Comparison of ENCODE assay signal across 8 mouse cellular contexts in the genomic region with DNA sequence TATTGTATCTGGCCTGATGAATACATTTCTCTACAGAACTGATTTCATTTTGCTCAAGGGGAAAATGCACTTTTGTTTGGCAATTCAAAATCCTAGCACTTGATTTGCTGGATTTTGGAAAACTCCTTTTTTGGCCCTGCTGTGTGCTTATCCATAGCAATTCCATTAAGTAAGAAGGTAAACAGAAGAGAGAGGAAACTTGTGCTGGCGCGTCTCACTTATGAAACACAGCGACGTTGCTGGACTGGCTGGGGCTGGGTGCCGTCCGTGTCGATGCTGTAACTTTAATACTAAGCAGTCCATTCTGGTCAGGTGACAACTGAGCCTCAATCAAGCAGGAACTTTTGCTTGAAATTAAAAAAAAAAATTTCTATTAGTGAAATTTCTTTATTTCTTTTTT. TPM values are rescaled to one million over a fixed set of nuclear protein-coding genes. Genes with fewer than 3 reads are reported as not detected.
DNase-seq lines count a peak whose midpoint lies in the region; ATAC-seq and TF ChIP-seq lines count a peak whose summit lies in the region.

No protein-coding gene starts in this region.

- H3K27ac ChIP-seq in hindbrain, embryonic 15.5 days (replicated peaks) = 0 out of 2 replicates have a peak overlapping the region, but pooled peaks have one; percentile 5
- H3K27ac ChIP-seq in hindbrain, embryonic 13.5 days = no peak overlapping the region
- H3K27ac ChIP-seq in lung, embryonic 14.5 days (ENCODE audit: low read depth) = peak overlapping the region; percentile 80
- no peak overlapping the region for H3K27ac ChIP-seq in thymus, adult 2 months (ENCODE audit: control insufficient read depth, insufficient read depth, low read length)
- no peak overlapping the region for H3K27ac ChIP-seq in hindbrain, embryonic 14.5 days

- DNase-seq in adrenal gland, postnatal 36 days = peak; percentile 46 to 62
- peak; percentile 63 for DNase-seq in heart, adult 8-10 months (ENCODE audit: low spot score)
- peak; percentile 68 for DNase-seq in lung, embryonic 14.5 days
- no peak for DNase-seq in thymus, adult 2 months
- no peak for DNase-seq in c-Kit-positive CD71-positive TER-119-positive erythroid progenitor cells, embryonic 14.5 days (ENCODE audit: low spot score)
- DNase-seq in hindbrain, embryonic 14.5 days (ENCODE audit: low spot score) = no peak

- H3K36me3 ChIP-seq in hindbrain, embryonic 15.5 days = peaks cover 32% of the 10 kb centered on the region
- H3K36me3 ChIP-seq in hindbrain, embryonic 13.5 days = peaks cover 38% of the 10 kb centered on the region
- peaks cover 42% of the 10 kb centered on the region for H3K36me3 ChIP-seq in lung, embryonic 14.5 days (ENCODE audit: insufficient read depth)
- H3K36me3 ChIP-seq in thymus, adult 2 months (ENCODE audit: control insufficient read depth, insufficient read depth, low read length) = peaks cover 46% of the 10 kb centered on the region
- H3K36me3 ChIP-seq in hindbrain, embryonic 14.5 days (replicated peaks; ENCODE audit: control insufficient read depth, insufficient read depth) = peaks cover 45% of the 10 kb centered on the region

- 14% methylated on average over 7 of the region's 7 CpGs for WGBS in hindbrain, embryonic 15.5 days
- 10% methylated on average over 7 of the region's 7 CpGs for WGBS in hindbrain, embryonic 13.5 days
- 3% methylated on average over 7 of the region's 7 CpGs for WGBS in lung, embryonic 14.5 days
- WGBS in thymus, adult 2 months = 89% methylated on average over 7 of the region's 7 CpGs
- WGBS in hindbrain, embryonic 14.5 days = 14% methylated on average over 7 of the region's 7 CpGs

- H3K4me1 ChIP-seq in hindbrain, embryonic 15.5 days (replicated peaks) = peaks cover 42% of the 10 kb centered on the region
- peaks cover 45% of the 10 kb centered on the region for H3K4me1 ChIP-seq in hindbrain, embryonic 13.5 days (replicated peaks)
- peaks cover 7% of the 10 kb centered on the region for H3K4me1 ChIP-seq in lung, embryonic 14.5 days (ENCODE audit: insufficient read depth)
- H3K4me1 ChIP-seq in thymus, adult 2 months (replicated peaks; ENCODE audit: control insufficient read depth, insufficient read depth, low read length) = peaks cover 6% of the 10 kb centered on the region
- peaks cover 26% of the 10 kb centered on the region for H3K4me1 ChIP-seq in hindbrain, embryonic 14.5 days (replicated peaks; ENCODE audit: control insufficient read depth, insufficient read depth, low read length)

- no peak overlapping the region for H3K4me3 ChIP-seq in hindbrain, embryonic 15.5 days
- H3K4me3 ChIP-seq in hindbrain, embryonic 13.5 days = no peak overlapping the region
- H3K4me3 ChIP-seq in lung, embryonic 14.5 days (ENCODE audit: low read depth, low read length) = no peak overlapping the region
- H3K4me3 ChIP-seq in thymus, adult 2 months (ENCODE audit: control insufficient read depth, insufficient read depth, low read length) = no peak overlapping the region
- H3K4me3 ChIP-seq in hindbrain, embryonic 14.5 days (replicated peaks; ENCODE audit: low read length) = no peak overlapping the region

- TF ChIP-seq CTCF in lung, embryonic 14.5 days (IDR thresholded peaks at IDR 0.05; ENCODE audit: low read depth) = no peak
- TF ChIP-seq CTCF in thymus, adult 2 months (IDR thresholded peaks at IDR 0.05; ENCODE audit: borderline replicate concordance, control insufficient read depth, extremely low read depth, insufficient read depth, low read length, poor library complexity) = no peak

- no peak for ATAC-seq in hindbrain, embryonic 15.5 days (ENCODE audit: low FRiP score, low read depth)
- ATAC-seq in hindbrain, embryonic 13.5 days (ENCODE audit: low FRiP score) = no peak
- ATAC-seq in lung, embryonic 14.5 days (ENCODE audit: insufficient read depth) = peak; percentile 68
- no peak for ATAC-seq in hindbrain, embryonic 14.5 days (ENCODE audit: low FRiP score)

- no peaks in the 10 kb centered on the region for H3K9me3 ChIP-seq in hindbrain, embryonic 15.5 days
- no peaks in the 10 kb centered on the region for H3K9me3 ChIP-seq in hindbrain, embryonic 13.5 days
- no peaks in the 10 kb centered on the region for H3K9me3 ChIP-seq in lung, embryonic 14.5 days (ENCODE audit: low read depth, low read length)
- no peaks in the 10 kb centered on the region for H3K9me3 ChIP-seq in hindbrain, embryonic 14.5 days (ENCODE audit: control insufficient read depth, low read length)

- no peak overlapping the region for H3K9ac ChIP-seq in hindbrain, embryonic 15.5 days
- no peak overlapping the region for H3K9ac ChIP-seq in hindbrain, embryonic 13.5 days
- no peak overlapping the region for H3K9ac ChIP-seq in lung, embryonic 14.5 days
- H3K9ac ChIP-seq in hindbrain, embryonic 14.5 days = no peak overlapping the region

- H3K4me2 ChIP-seq in hindbrain, embryonic 15.5 days = no peak overlapping the region
- no peak overlapping the region for H3K4me2 ChIP-seq in hindbrain, embryonic 13.5 days
- H3K4me2 ChIP-seq in lung, embryonic 14.5 days = peak overlapping the region; percentile 34; the same call in 1 of the 2 replicates
- H3K4me2 ChIP-seq in hindbrain, embryonic 14.5 days (replicated peaks) = no peak overlapping the region

- no peak for TF ChIP-seq POLR2A in thymus, adult 2 months (IDR thresholded peaks at IDR 0.05; ENCODE audit: control insufficient read depth, extremely low read depth, insufficient read depth, low read length, poor library complexity)

- no peaks in the 10 kb centered on the region for H3K27me3 ChIP-seq in hindbrain, embryonic 15.5 days
- no peaks in the 10 kb centered on the region for H3K27me3 ChIP-seq in hindbrain, embryonic 13.5 days
- H3K27me3 ChIP-seq in lung, embryonic 14.5 days (ENCODE audit: insufficient read depth, low read length) = no peaks in the 10 kb centered on the region
- no peaks in the 10 kb centered on the region for H3K27me3 ChIP-seq in thymus, adult 2 months (ENCODE audit: control insufficient read depth, insufficient read depth, low read length)
- no peaks in the 10 kb centered on the region for H3K27me3 ChIP-seq in hindbrain, embryonic 14.5 days (ENCODE audit: control insufficient read depth, insufficient read depth, low read length)

RNA-seq across cellular contexts. Expression of a gene that starts 8.6 kb away (rescaled TPM):
- 83.8 and 87.6 TPM in 2 replicates for polyA plus RNA-seq in hindbrain, embryonic 15.5 days (2015; fragmentation: Nextera tagmentation; extraction: Ambion mirVana)
- 70.1 and 78.1 TPM in 2 replicates for polyA plus RNA-seq in hindbrain, embryonic 13.5 days (2015; fragmentation: Nextera tagmentation; extraction: Ambion mirVana)
- total RNA-seq in adrenal gland, postnatal 36 days (2021) = 10 to 100 TPM; 45.5 to 50.3 TPM
- 10 to 100 TPM; 36.0 to 49.3 (median 42.0) TPM for total RNA-seq in heart, adult 8-10 months (2022)
- polyA plus RNA-seq in lung, embryonic 14.5 days (2014; fragmentation: Nextera tagmentation; extraction: Ambion mirVana) = 57.2 and 59.6 TPM in 2 replicates
- polyA plus RNA-seq in thymus, adult 2 months (2012; rRNA removed) = 21.8 and 23.0 TPM in 2 replicates
- 77.8 and 86.1 TPM in 2 replicates for polyA plus RNA-seq in hindbrain, embryonic 14.5 days (2014; fragmentation: Nextera tagmentation; extraction: Ambion mirVana)

Comparison
In these comparisons a context has a peak if more than half of its experiments do, and no peak if none do; other contexts are left out.
1. H3K27ac ChIP-seq: peak in hindbrain, embryonic 15.5 days (single experiment) and lung, embryonic 14.5 days (single experiment); none in hindbrain, embryonic 13.5 days (single experiment), thymus, adult 2 months (single experiment) and hindbrain, embryonic 14.5 days (single experiment).
2. DNase-seq: peak in adrenal gland, postnatal 36 days (2 of 2), heart, adult 8-10 months (single experiment) and lung, embryonic 14.5 days (single experiment); none in thymus, adult 2 months (single experiment), c-Kit-positive CD71-positive TER-119-positive erythroid progenitor cells, embryonic 14.5 days (single experiment) and hindbrain, embryonic 14.5 days (single experiment).